ENCODE assay signal across 16 mouse cellular contexts in genomic region chr10:117609810-117610090, GRCm38 (mm10).
"Had no signal": no experiment of that assay in that cellular context is flagged by ENCODE, and none has a peak within 500 bp of the region (broad histone marks: within the 10 kb centered on the region; RNA-seq: fewer than 3 reads in every experiment).

No protein-coding gene starts in this region.

- H3K4me1 ChIP-seq: neural tube, embryonic 12.5 days; neural tube, embryonic 13.5 days; neural tube, embryonic 15.5 days; stomach, embryonic 15.5 days had no signal

- H3K9ac ChIP-seq: neural tube, embryonic 12.5 days; neural tube, embryonic 13.5 days; neural tube, embryonic 15.5 days; stomach, embryonic 15.5 days had no signal

- H3K27me3 ChIP-seq: neural tube, embryonic 12.5 days; neural tube, embryonic 13.5 days; neural tube, embryonic 15.5 days; stomach, embryonic 15.5 days had no signal

- H3K4me3 ChIP-seq: neural tube, embryonic 12.5 days; neural tube, embryonic 13.5 days; neural tube, embryonic 15.5 days; stomach, embryonic 15.5 days had no signal

- H3K36me3 ChIP-seq: neural tube, embryonic 12.5 days; neural tube, embryonic 13.5 days; neural tube, embryonic 15.5 days; stomach, embryonic 15.5 days had no signal

- H3K27ac ChIP-seq: neural tube, embryonic 12.5 days; neural tube, embryonic 13.5 days; neural tube, embryonic 15.5 days; stomach, embryonic 15.5 days had no signal

- DNase-seq: retina, postnatal 1 day; right cerebral cortex, adult 18-20 months; right cerebral cortex, postnatal 14 days; right cerebral cortex, postnatal 25 days; right cerebral cortex, postnatal 4 days; spleen, adult 18-20 months; thymus, adult 18-20 months; thymus, adult 2 months; thymus, postnatal 14 days; thymus, postnatal 25 days; thymus, postnatal 36 days; thymus, postnatal 4 days had no signal

- H3K4me2 ChIP-seq: neural tube, embryonic 12.5 days; neural tube, embryonic 13.5 days; neural tube, embryonic 15.5 days; stomach, embryonic 15.5 days had no signal

- H3K9me3 ChIP-seq: neural tube, embryonic 12.5 days; neural tube, embryonic 15.5 days; stomach, embryonic 15.5 days had no signal
